Mouse (Mus musculus) limb, embryonic 10.5 days (tissue): ENCODE data around the gene Adgrg3. TPM values are rescaled to one million over a fixed set of nuclear protein-coding genes. Genes with fewer than 3 reads are reported as not detected.
A peak's percentile ranks its signal among the peaks of the same experiment; 100 is the strongest.

Source experiments
- DNase-seq: peaks from one replicate; pipeline ENCODE4 v3.0.0-alpha.2; 2017; ENCODE audit warnings: low spot score
- H3K27ac ChIP-seq: fragments of 300-500 bp; sonication (generic); 2 replicates; pipeline ENCODE4 v1.5.1; 2016; ENCODE audit warnings: mild to moderate bottlenecking
- H3K27me3 ChIP-seq: fragments of 300-500 bp; sonication (generic); 2 replicates; pipeline ENCODE4 v1.6.1; 2016; ENCODE audit warnings: low read depth, mild to moderate bottlenecking; ENCODE audit not compliant: poor library complexity, severe bottlenecking
- H3K36me3 ChIP-seq: fragments of 300-500 bp; sonication (generic); 2 replicates; pipeline ENCODE4 v1.6.1; 2016; ENCODE audit warnings: mild to moderate bottlenecking, moderate library complexity
- H3K4me1 ChIP-seq: fragments of 300-500 bp; sonication (generic); 2 replicates; pipeline ENCODE4 v1.6.1; 2016
- H3K4me3 ChIP-seq: fragments of 300-500 bp; sonication (generic); 2 replicates; pipeline ENCODE4 v1.5.1; 2016; ENCODE audit warnings: mild to moderate bottlenecking, moderate library complexity
- H3K9me3 ChIP-seq: fragments of 300-500 bp; sonication (generic); replicated peaks from 2 replicates; pipeline ENCODE4 v1.6.1; 2016; ENCODE audit warnings: mild to moderate bottlenecking
- WGBS: fragments of 180-500 bp; shearing (Covaris S2); methylation state at CpG from one replicate; pipeline ENCODE4 v1.1.7; 2016; 5-methylcytosine and 5-hydroxymethylcytosine counted together
- polyA plus RNA-seq: library from polyadenylated mRNA; unstranded; fragments of >200 nt; fragmentation: Nextera tagmentation; extraction: Ambion mirVana; gene quantifications from 2 replicates; pipeline ENCODE4 v1.2.1, GENCODE M21; 2016

Adgrg3 gene
- polyA plus RNA-seq, 1 experiment from 2014 or later: 3.4 TPM

- H3K27ac ChIP-seq: peak overlapping the region; percentile 33; the same call in 1 of the 2 replicates
- no peak overlapping the region for H3K4me3 ChIP-seq
- H3K9me3 ChIP-seq: no peaks in the 10 kb centered on the region
- H3K27me3 ChIP-seq: peaks cover 12% of the 10 kb centered on the region; the same call in 1 of the 2 replicates
- H3K4me1 ChIP-seq: peaks cover 27% of the 10 kb centered on the region
- no peak for DNase-seq
- 90% methylated on average over 6 of the region's 6 CpGs for WGBS
- H3K36me3 ChIP-seq: no peaks in the 10 kb centered on the region
Measured at GRCm38 (mm10) chr8:94985023-94985422, 32.5 kb upstream of the Adgrg3 start.

GRCm38 (mm10) chr8:94986676-94987075, 30.8 kb upstream of the Adgrg3 start:
- Histone ChIP-seq H3K4me3 (no peak overlapping the region), H3K27ac (peak overlapping the region; percentile 38; the same call in 1 of the 2 replicates), H3K36me3 (no peaks in the 10 kb centered on the region), H3K27me3 (peaks cover 6% of the 10 kb centered on the region; the same call in 1 of the 2 replicates), H3K4me1 (peaks cover 27% of the 10 kb centered on the region), H3K9me3 (no peaks in the 10 kb centered on the region)
- no peak for DNase-seq
- WGBS: 60% methylated on average over 5 of the region's 5 CpGs

- 91% methylated on average over 7 of the region's 7 CpGs for WGBS
- Histone ChIP-seq H3K27ac (no peak overlapping the region), H3K4me1 (peaks cover 29% of the 10 kb centered on the region)
Measured at GRCm38 (mm10) chr8:94987553-94987952, 29.9 kb upstream of the Adgrg3 start.

GRCm38 (mm10) chr8:94988619-94989018, 28.9 kb upstream of the Adgrg3 start:
- 78% methylated on average over 6 of the region's 6 CpGs for WGBS
- Histone ChIP-seq H3K4me1 (peaks cover 28% of the 10 kb centered on the region), H3K36me3 (no peaks in the 10 kb centered on the region), H3K27ac (no peak overlapping the region), H3K27me3 (0 out of 2 replicates have a peak, but pooled peaks cover 18% of the 10 kb centered on the region), H3K9me3 (no peaks in the 10 kb centered on the region), H3K4me3 (no peak overlapping the region)
- DNase-seq: no peak

More at GRCm38 (mm10) chr8:94987553-94987952, 29.9 kb upstream of the Adgrg3 start:
- H3K9me3 ChIP-seq: no peaks in the 10 kb centered on the region
- H3K27me3 ChIP-seq: peaks cover 13% of the 10 kb centered on the region; the same call in 1 of the 2 replicates
- DNase-seq: no peak
- no peak overlapping the region for H3K4me3 ChIP-seq
- H3K36me3 ChIP-seq: no peaks in the 10 kb centered on the region

- H3K27me3 ChIP-seq: 0 out of 2 replicates have a peak, but pooled peaks cover 18% of the 10 kb centered on the region
- no peak overlapping the region for H3K27ac ChIP-seq
- WGBS: 89% methylated on average over 4 of the region's 4 CpGs
- DNase-seq: no peak
- peaks cover 28% of the 10 kb centered on the region for H3K4me1 ChIP-seq
- H3K4me3 ChIP-seq: no peak overlapping the region
- no peaks in the 10 kb centered on the region for H3K9me3 ChIP-seq
- H3K36me3 ChIP-seq: no peaks in the 10 kb centered on the region
Measured at GRCm38 (mm10) chr8:94989711-94990110, 27.8 kb upstream of the Adgrg3 start.

GRCm38 (mm10) chr8:94990598-94991453, 26.7 kb upstream of the Adgrg3 start:
- no peak overlapping the region for H3K4me3 ChIP-seq
- H3K27me3 ChIP-seq: peaks cover 15% of the 10 kb centered on the region; the same call in 1 of the 2 replicates
- 53% methylated on average over 11 of the region's 11 CpGs for WGBS
- no peaks in the 10 kb centered on the region for H3K9me3 ChIP-seq
- H3K27ac ChIP-seq: no peak overlapping the region
- peaks cover 31% of the 10 kb centered on the region for H3K4me1 ChIP-seq
- no peaks in the 10 kb centered on the region for H3K36me3 ChIP-seq
- DNase-seq: no peak

- Histone ChIP-seq H3K4me3 (no peak overlapping the region), H3K36me3 (no peaks in the 10 kb centered on the region), H3K27me3 (peaks cover 15% of the 10 kb centered on the region; the same call in 1 of the 2 replicates), H3K9me3 (no peaks in the 10 kb centered on the region), H3K27ac (no peak overlapping the region), H3K4me1 (peaks cover 38% of the 10 kb centered on the region)
- no peak for DNase-seq
- 79% methylated on average over 9 of the region's 9 CpGs for WGBS
Measured at GRCm38 (mm10) chr8:94991454-94991994, 26.0 kb upstream of the Adgrg3 start.

- no peak for DNase-seq
- H3K4me1 ChIP-seq: peaks cover 43% of the 10 kb centered on the region
- H3K27me3 ChIP-seq: peaks cover 15% of the 10 kb centered on the region; the same call in 1 of the 2 replicates
- no peak overlapping the region for H3K4me3 ChIP-seq
- WGBS: 87% methylated on average over 4 of the region's 4 CpGs
- no peaks in the 10 kb centered on the region for H3K9me3 ChIP-seq
- H3K27ac ChIP-seq: peak overlapping the region; percentile 51; the same call in 1 of the 2 replicates
- no peaks in the 10 kb centered on the region for H3K36me3 ChIP-seq
Measured at GRCm38 (mm10) chr8:94992010-94992409, 25.5 kb upstream of the Adgrg3 start.

- Histone ChIP-seq H3K27ac (peak overlapping the region; percentile 51), H3K4me1 (peaks cover 48% of the 10 kb centered on the region), H3K27me3 (peaks cover 15% of the 10 kb centered on the region; the same call in 1 of the 2 replicates)
Measured at GRCm38 (mm10) chr8:94992534-94992933, 25.0 kb upstream of the Adgrg3 start.

GRCm38 (mm10) chr8:94992996-94993724, 24.3 kb upstream of the Adgrg3 start:
- Histone ChIP-seq H3K9me3 (no peaks in the 10 kb centered on the region), H3K4me3 (no peak overlapping the region), H3K27ac (peak overlapping the region; percentile 51), H3K36me3 (no peaks in the 10 kb centered on the region), H3K27me3 (peaks cover 15% of the 10 kb centered on the region; the same call in 1 of the 2 replicates), H3K4me1 (peaks cover 52% of the 10 kb centered on the region)
- DNase-seq: no peak
- WGBS: 83% methylated on average over 9 of the region's 9 CpGs

More at GRCm38 (mm10) chr8:94992534-94992933, 25.0 kb upstream of the Adgrg3 start:
- Histone ChIP-seq H3K36me3 (no peaks in the 10 kb centered on the region), H3K9me3 (no peaks in the 10 kb centered on the region), H3K4me3 (no peak overlapping the region)
- WGBS: 62% methylated on average over 5 of the region's 5 CpGs
- DNase-seq: no peak

- Histone ChIP-seq H3K27me3 (peaks cover 15% of the 10 kb centered on the region; the same call in 1 of the 2 replicates), H3K4me3 (peak overlapping the region; percentile 24), H3K27ac (peak overlapping the region; percentile 81), H3K4me1 (peaks cover 59% of the 10 kb centered on the region), H3K36me3 (no peaks in the 10 kb centered on the region), H3K9me3 (no peaks in the 10 kb centered on the region)
- 5% methylated on average over 14 of the region's 14 CpGs for WGBS
- peak; percentile 88 for DNase-seq
Measured at GRCm38 (mm10) chr8:94994006-94994405, 23.5 kb upstream of the Adgrg3 start.

GRCm38 (mm10) chr8:94994510-94994909, 23.0 kb upstream of the Adgrg3 start:
- H3K27me3 ChIP-seq: peaks cover 15% of the 10 kb centered on the region; the same call in 1 of the 2 replicates
- H3K27ac ChIP-seq: peak overlapping the region; percentile 81
- H3K36me3 ChIP-seq: no peaks in the 10 kb centered on the region
- WGBS: 29% methylated on average over 1 of the region's 1 CpGs
- peaks cover 64% of the 10 kb centered on the region for H3K4me1 ChIP-seq
- peak overlapping the region; percentile 24; the same call in 1 of the 2 replicates for H3K4me3 ChIP-seq
- DNase-seq: no peak
- no peaks in the 10 kb centered on the region for H3K9me3 ChIP-seq
